Mouse (Mus musculus) liver, embryonic 14.5 days (tissue): Measurements from ENCODE around the gene Elmsan1. TPM values are rescaled to one million over a fixed set of nuclear protein-coding genes. Genes with fewer than 3 reads are reported as not detected.

ENCODE experiments used
- ATAC-seq: fragments of 200-750 bp; cut with Nextera tagmentation; 2 replicates; pipeline ENCODE4 v1.8.0; 2017; ENCODE audit warnings: moderate number of reproducible peaks, mild to moderate bottlenecking, moderate library complexity; ENCODE audit not compliant: insufficient read depth
- DNase-seq, 3 experiments: peaks; one replicate each; pipeline ENCODE4 v3.0.0-alpha.2; 2012 to 2013; ENCODE audit warnings: low read depth in 3 of 3, low spot score in 3 of 3
- H3K27ac ChIP-seq: fragments of 300-500 bp; sonication (generic); 2 replicates; pipeline ENCODE4 v1.5.1; 2014; ENCODE audit warnings: moderate library complexity, mild to moderate bottlenecking, control low read depth, inconsistent platforms
- H3K27me3 ChIP-seq: fragments of 300-500 bp; sonication (generic); 2 replicates; pipeline ENCODE4 v1.6.1; 2014; ENCODE audit warnings: mild to moderate bottlenecking, low read length, moderate library complexity; ENCODE audit not compliant: control insufficient read depth, insufficient read depth
- H3K36me3 ChIP-seq: fragments of 300-500 bp; sonication (generic); replicated peaks from 2 replicates; pipeline ENCODE4 v1.6.1; 2014; ENCODE audit warnings: low read depth; ENCODE audit not compliant: control insufficient read depth, insufficient read depth
- H3K4me1 ChIP-seq, 2 experiments: fragments of 200-500 bp in 1 of 2; fragments of 300-500 bp in 1 of 2; sonication (generic) in 1 of 2; replicated peaks; 2 replicates each; pipeline ENCODE4 v1.6.1; 2012 to 2014; ENCODE audit warnings: antibody characterized with exemption in 1 of 2, inconsistent platforms in 1 of 2, low read length in 1 of 2; ENCODE audit not compliant: control insufficient read depth in 2 of 2, insufficient read depth in 2 of 2
- H3K4me2 ChIP-seq: fragments of 300-500 bp; sonication (generic); 2 replicates; pipeline ENCODE4 v1.6.1; 2014; ENCODE audit warnings: low read depth, mild to moderate bottlenecking, control low read depth, moderate library complexity
- H3K4me3 ChIP-seq, 2 experiments: fragments of 200-500 bp in 1 of 2; fragments of 300-500 bp in 1 of 2; sonication (generic) in 1 of 2; 2 replicates each; pipeline ENCODE4 v1.5.1; 2012 to 2014; ENCODE audit warnings: low read depth in 2 of 2, low read length in 2 of 2, mild to moderate bottlenecking in 2 of 2, control low read depth in 1 of 2, inconsistent platforms in 1 of 2, moderate library complexity in 1 of 2; ENCODE audit not compliant: insufficient read depth in 1 of 2
- H3K9ac ChIP-seq: fragments of 300-500 bp; sonication (generic); replicated peaks from 2 replicates; pipeline ENCODE4 v1.6.1; 2014; ENCODE audit warnings: mild to moderate bottlenecking, control low read depth, moderate library complexity
- H3K9me3 ChIP-seq: fragments of 300-500 bp; sonication (generic); 2 replicates; pipeline ENCODE4 v1.6.1; 2016; ENCODE audit warnings: low read length, mixed read lengths; ENCODE audit not compliant: control insufficient read depth
- CTCF ChIP-seq: IDR thresholded peaks from 2 replicates; pipeline ENCODE4 v1.5.1; 2016; ENCODE audit warnings: antibody characterized with exemption, low read depth, control low read depth
- EP300 ChIP-seq: IDR thresholded peaks from 2 replicates; pipeline ENCODE4 v1.6.1; 2016; ENCODE audit warnings: antibody characterized with exemption, low read depth
- WGBS: fragments of 180-500 bp; shearing (Covaris S2); extraction: QIAGEN DNeasy Blood & Tissue Kit; methylation state at CpG from one replicate; pipeline ENCODE4 v1.1.7; 2014; ENCODE audit not compliant: insufficient replicate concordance; 5-methylcytosine and 5-hydroxymethylcytosine counted together
- polyA plus RNA-seq, 2 experiments: library from polyadenylated mRNA; depleted of rRNA in 1 of 2; stranded (reverse) in 1 of 2; unstranded in 1 of 2; fragments of >200 nt; fragmentation: Nextera tagmentation in 1 of 2; extraction: Ambion mirVana in 1 of 2; gene quantifications; 2 replicates each; pipeline versions ENCODE4 v1.2.1 to v1.2.3; 2012 to 2014

The Elmsan1 gene
- polyA plus RNA-seq, 2 experiments: 4.3 to 4.5 TPM

DNA sequence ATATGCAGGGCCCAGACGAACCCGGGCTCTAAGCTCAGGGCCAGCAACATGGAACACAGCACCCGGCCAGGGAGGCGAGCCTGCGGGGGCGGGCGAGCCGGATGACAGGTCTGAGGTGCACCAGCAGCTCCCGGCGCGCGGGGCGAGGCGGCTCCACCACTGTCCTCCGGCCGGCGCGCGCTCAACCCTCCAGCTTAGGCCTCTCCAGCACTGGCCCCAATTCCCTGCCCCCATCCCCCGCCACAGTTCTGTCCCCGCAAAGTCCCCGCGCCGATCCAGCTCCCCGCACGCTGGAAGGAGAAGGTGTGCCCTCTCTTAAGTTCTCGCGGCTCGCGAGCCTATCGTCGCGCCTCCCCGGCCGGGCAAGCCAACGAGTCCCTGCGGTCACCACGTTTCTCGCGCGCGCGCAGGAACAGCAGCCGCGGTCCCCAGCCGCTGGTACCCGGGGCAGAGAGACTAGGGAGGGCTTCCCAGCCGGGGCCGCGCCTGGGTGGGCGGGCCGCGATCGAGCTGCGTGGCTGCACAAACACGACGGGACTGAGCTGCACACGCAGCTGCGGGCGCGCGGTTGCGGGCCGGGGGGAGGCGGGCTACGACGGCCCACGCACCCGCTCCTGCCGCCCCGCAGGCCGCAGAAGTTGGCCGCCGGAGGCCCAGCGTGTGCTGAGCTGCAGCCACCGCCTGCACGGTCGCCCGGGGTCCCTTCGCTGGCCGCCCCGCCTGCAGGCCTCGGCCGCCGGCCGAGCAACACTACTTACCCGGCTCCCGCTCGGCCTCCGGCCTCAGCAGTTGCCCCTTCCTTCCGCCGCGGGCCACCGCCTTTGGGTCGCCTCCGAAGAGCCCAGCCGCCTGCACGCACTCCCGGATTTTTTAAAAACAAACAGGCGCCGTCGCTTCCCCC is 25.7 kb downstream of the Elmsan1 start:
- H3K27me3 ChIP-seq: no peaks in the 10 kb centered on the region
- no peaks in the 10 kb centered on the region for H3K9me3 ChIP-seq
- H3K27ac ChIP-seq: peak overlapping the region; percentile 85
- no peaks in the 10 kb centered on the region; the same call in 1 of the 2 replicates for H3K36me3 ChIP-seq
- peak overlapping the region; percentile 99 for H3K9ac ChIP-seq
- H3K4me1 ChIP-seq: peaks cover 40 to 51% of the 10 kb centered on the region in 2 experiments
- H3K4me3 ChIP-seq: peak overlapping the region; percentile 80 to 98
- TF ChIP-seq EP300: no peak
- ATAC-seq (peak; percentile 38), DNase-seq (no peak)
- peak overlapping the region; percentile 87 for H3K4me2 ChIP-seq
- WGBS: under 1% methylated on average over 101 of the region's 102 CpGs

DNA sequence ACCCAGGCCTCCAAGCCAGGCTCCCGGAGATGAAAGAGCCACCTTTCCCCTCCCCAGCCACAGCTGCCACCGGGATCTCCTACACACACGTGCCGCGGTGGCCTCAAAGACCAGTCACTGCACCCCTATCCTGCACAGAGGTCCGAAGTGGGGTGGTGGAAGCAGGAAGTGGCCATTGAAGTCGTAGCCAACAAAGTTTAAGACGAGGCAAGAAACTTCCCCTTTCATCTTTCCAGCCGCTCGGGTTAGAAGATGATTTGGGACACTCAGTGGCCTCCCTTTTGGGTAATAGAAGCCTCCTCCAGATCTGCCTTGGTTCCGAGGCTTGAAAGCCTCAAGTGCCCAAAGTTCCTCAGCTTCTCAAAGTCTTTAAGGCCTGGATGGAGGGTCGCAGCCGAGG is 26.4 kb downstream of the Elmsan1 start:
- Histone ChIP-seq H3K9me3 (no peaks in the 10 kb centered on the region), H3K9ac (peak overlapping the region; percentile 99), H3K4me1 (peaks cover 37 to 51% of the 10 kb centered on the region in 2 experiments), H3K27me3 (no peaks in the 10 kb centered on the region), H3K4me2 (peak overlapping the region; percentile 87), H3K4me3 (peak overlapping the region; percentile 80 to 98), H3K36me3 (no peaks in the 10 kb centered on the region; the same call in 1 of the 2 replicates), H3K27ac (peak overlapping the region; percentile 85)
- ATAC-seq (no peak), DNase-seq (no peak)
- WGBS: under 1% methylated on average over 13 of the region's 13 CpGs
- TF ChIP-seq EP300: 0 out of 2 replicates have a peak, but pooled peaks have one; percentile 0
- TF ChIP-seq CTCF: no peak

DNA sequence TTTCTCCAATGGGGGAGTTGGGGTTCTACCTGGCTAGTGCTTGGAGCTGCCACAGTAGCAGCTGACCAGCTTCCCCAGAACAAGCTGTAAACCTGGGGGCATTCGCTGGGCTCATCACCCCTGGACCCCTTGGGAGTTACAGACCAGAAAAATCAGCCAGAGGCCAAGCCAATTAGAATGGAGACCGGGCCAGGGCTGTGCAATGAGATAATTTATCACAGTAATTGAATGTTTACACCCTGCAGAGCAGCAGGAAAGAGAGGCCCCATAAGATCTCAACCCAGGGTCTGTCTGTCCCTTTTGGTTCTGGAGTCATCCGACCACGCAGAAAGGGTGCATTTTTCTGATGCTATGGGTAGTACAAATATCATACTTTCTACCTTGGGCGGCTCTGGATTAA is 26.9 kb downstream of the Elmsan1 start:
- Histone ChIP-seq H3K9ac (peak overlapping the region; percentile 99), H3K27ac (peak overlapping the region; percentile 85), H3K9me3 (no peaks in the 10 kb centered on the region), H3K27me3 (no peaks in the 10 kb centered on the region), H3K4me1 (peaks cover 37 to 51% of the 10 kb centered on the region in 2 experiments), H3K4me3 (peak overlapping the region; percentile 80 to 98), H3K36me3 (peaks cover 3% of the 10 kb centered on the region; the same call in 1 of the 2 replicates), H3K4me2 (peak overlapping the region; percentile 87)
- 12% methylated on average over 5 of the region's 5 CpGs for WGBS
- DNase-seq: no peak
- ATAC-seq: peak; percentile 24; the same call in 1 of the 2 replicates
- TF ChIP-seq CTCF (no peak), EP300 (0 out of 2 replicates have a peak, but pooled peaks have one; percentile 26)

DNA sequence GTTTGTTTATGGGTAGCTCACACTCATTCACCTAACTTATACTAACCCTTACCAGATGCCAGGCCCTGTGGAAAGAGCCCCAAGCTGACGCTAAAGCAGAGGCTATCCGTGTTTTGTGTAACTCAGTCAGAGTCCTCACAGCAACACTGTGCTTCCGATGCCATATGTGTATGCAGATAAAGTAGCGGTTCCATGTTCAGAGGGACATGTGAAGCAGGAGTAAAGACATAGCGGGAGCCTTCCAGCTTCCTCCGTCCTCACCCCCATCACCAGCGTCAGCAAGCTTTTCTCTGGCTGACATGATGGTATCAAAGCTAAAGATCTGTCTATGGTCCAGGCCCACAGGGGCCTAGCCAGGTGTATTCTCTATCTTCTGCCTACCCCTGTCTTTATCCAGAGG is 27.5 kb downstream of the Elmsan1 start:
- Histone ChIP-seq H3K9ac (peak overlapping the region; percentile 99), H3K27me3 (no peaks in the 10 kb centered on the region), H3K4me1 (peaks cover 37 to 52% of the 10 kb centered on the region in 2 experiments), H3K27ac (peak overlapping the region; percentile 85), H3K9me3 (no peaks in the 10 kb centered on the region), H3K4me2 (peak overlapping the region; percentile 87), H3K4me3 (peak overlapping the region; percentile 80 to 98), H3K36me3 (peaks cover 4% of the 10 kb centered on the region; the same call in 1 of the 2 replicates)
- DNase-seq (no peak), ATAC-seq (peak; percentile 7; the same call in 1 of the 2 replicates)
- no peak for TF ChIP-seq CTCF
- TF ChIP-seq EP300: no peak; the same call in 1 of the 2 replicates
- WGBS: 25% methylated on average over 7 of the region's 7 CpGs

DNA sequence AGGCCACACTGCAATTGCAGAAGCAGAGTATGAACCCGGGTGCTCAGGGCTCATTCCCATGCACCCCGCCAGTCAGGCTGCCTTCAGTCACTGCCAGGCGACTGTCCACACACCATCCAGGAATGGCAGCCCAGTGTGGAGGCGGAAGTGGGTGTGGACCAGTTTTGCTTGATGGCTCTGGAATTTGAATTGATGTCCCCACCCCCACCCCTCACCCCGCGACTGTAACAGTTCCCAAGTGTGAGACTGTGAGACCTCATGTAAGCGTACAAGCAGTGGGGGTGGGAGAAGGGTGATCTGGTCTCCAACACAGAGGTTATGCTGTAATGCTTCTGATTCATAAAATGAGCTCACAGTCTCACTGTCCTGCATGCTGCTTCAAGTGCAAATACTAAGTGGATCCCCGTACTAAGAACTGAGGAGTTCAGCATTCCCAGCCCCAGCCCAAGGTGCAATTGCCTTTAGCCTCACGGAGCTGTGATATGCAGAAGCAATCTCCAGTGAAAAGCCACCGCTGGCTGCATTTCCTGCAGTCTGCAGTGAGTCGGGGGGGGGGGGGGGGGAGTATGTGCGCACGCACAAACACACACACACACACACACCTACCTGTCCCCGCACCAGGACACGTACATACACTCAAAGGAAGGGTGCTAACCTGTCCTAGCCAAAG is 28.4 kb downstream of the Elmsan1 start:
- 39% methylated on average over 15 of the region's 15 CpGs for WGBS
- TF ChIP-seq EP300: no peak
- Histone ChIP-seq H3K4me2 (peak overlapping the region; percentile 87), H3K9me3 (no peaks in the 10 kb centered on the region), H3K27ac (no peak overlapping the region), H3K4me3 (peak overlapping the region in 1 of 2 experiments; percentile 98; a peak in 2 of 4 replicates), H3K27me3 (no peaks in the 10 kb centered on the region), H3K4me1 (peaks cover 36 to 50% of the 10 kb centered on the region in 2 experiments), H3K36me3 (peaks cover 4% of the 10 kb centered on the region), H3K9ac (peak overlapping the region; percentile 19; the same call in 1 of the 2 replicates)
- DNase-seq: no peak
- no peak for ATAC-seq
